Mouse (Mus musculus) midbrain, embryonic 16.5 days (tissue): Measurements from ENCODE around the gene Stard10. TPM values are rescaled to one million over a fixed set of nuclear protein-coding genes. Genes with fewer than 3 reads are reported as not detected.

ENCODE experiments used
- ATAC-seq: fragments of 200-750 bp; cut with Nextera tagmentation; 2 replicates; pipeline ENCODE4 v1.8.0; 2017; ENCODE audit warnings: moderate TSS enrichment
- H3K27ac ChIP-seq: fragments of 300-500 bp; sonication (generic); 2 replicates; pipeline ENCODE4 v1.5.1; 2014; ENCODE audit warnings: mild to moderate bottlenecking, low read length, mixed read lengths
- H3K27me3 ChIP-seq: fragments of 300-500 bp; sonication (generic); 2 replicates; pipeline ENCODE4 v1.6.1; 2014; ENCODE audit warnings: low read depth, low read length, mixed read lengths; ENCODE audit not compliant: control insufficient read depth, insufficient read depth
- H3K36me3 ChIP-seq: fragments of 300-500 bp; sonication (generic); 2 replicates; pipeline ENCODE4 v1.6.1; 2014; ENCODE audit warnings: mild to moderate bottlenecking, low read length, moderate library complexity, mixed read lengths; ENCODE audit not compliant: control insufficient read depth, insufficient read depth
- H3K4me1 ChIP-seq: fragments of 300-500 bp; sonication (generic); 2 replicates; pipeline ENCODE4 v1.6.1; 2014; ENCODE audit warnings: mild to moderate bottlenecking, low read length, mixed read lengths; ENCODE audit not compliant: control insufficient read depth, insufficient read depth
- H3K4me2 ChIP-seq: fragments of 300-500 bp; sonication (generic); 2 replicates; pipeline ENCODE4 v1.6.1; 2014; ENCODE audit warnings: mild to moderate bottlenecking, low read length, mixed read lengths
- H3K4me3 ChIP-seq: fragments of 300-500 bp; sonication (generic); 2 replicates; pipeline ENCODE4 v1.5.1; 2014; ENCODE audit warnings: low read depth, mild to moderate bottlenecking, low read length, moderate library complexity, mixed read lengths
- H3K9ac ChIP-seq: fragments of 300-500 bp; sonication (generic); 2 replicates; pipeline ENCODE4 v1.6.1; 2014; ENCODE audit warnings: low read depth, low read length, mixed read lengths
- H3K9me3 ChIP-seq: fragments of 300-500 bp; sonication (generic); replicated peaks from 2 replicates; pipeline ENCODE4 v1.6.1; 2014; ENCODE audit warnings: mild to moderate bottlenecking, low read length, mixed read lengths; ENCODE audit not compliant: control insufficient read depth, poor library complexity, severe bottlenecking
- WGBS: fragments of 180-500 bp; shearing (Covaris S2); extraction: QIAGEN DNeasy Blood & Tissue Kit; methylation state at CpG from one replicate; pipeline ENCODE4 v1.1.7; 2014; 5-methylcytosine and 5-hydroxymethylcytosine counted together
- polyA plus RNA-seq: library from polyadenylated mRNA; unstranded; fragments of >200 nt; fragmentation: Nextera tagmentation; extraction: Ambion mirVana; gene quantifications from 2 replicates; pipeline ENCODE4 v1.2.1, GENCODE M21; 2015

The Stard10 gene
- polyA plus RNA-seq, 1 experiment from 2014 or later, result 8.3 TPM

GRCm38 (mm10) chr7:101389256-101389655, 72.4 kb downstream of the Stard10 start:
- Histone ChIP-seq H3K27ac (no peak overlapping the region), H3K9me3 (no peaks in the 10 kb centered on the region), H3K27me3 (no peaks in the 10 kb centered on the region), H3K36me3 (no peaks in the 10 kb centered on the region), H3K9ac (no peak overlapping the region), H3K4me2 (no peak overlapping the region), H3K4me3 (no peak overlapping the region), H3K4me1 (no peaks in the 10 kb centered on the region)
- 88% methylated on average over 6 of the region's 6 CpGs for WGBS
- no peak for ATAC-seq

GRCm38 (mm10) chr7:101391909-101392479, 75.1 kb downstream of the Stard10 start:
- no peaks in the 10 kb centered on the region for H3K36me3 ChIP-seq
- H3K4me2 ChIP-seq, result no peak overlapping the region
- no peak for ATAC-seq
- no peak overlapping the region for H3K27ac ChIP-seq
- H3K4me3 ChIP-seq, result no peak overlapping the region
- no peaks in the 10 kb centered on the region for H3K4me1 ChIP-seq
- H3K27me3 ChIP-seq, result no peaks in the 10 kb centered on the region
- no peaks in the 10 kb centered on the region for H3K9me3 ChIP-seq
- 83% methylated on average over 4 of the region's 4 CpGs for WGBS
- H3K9ac ChIP-seq, result no peak overlapping the region

- no peak overlapping the region for H3K9ac ChIP-seq
- 58% methylated on average over 4 of the region's 4 CpGs for WGBS
- H3K36me3 ChIP-seq, result no peaks in the 10 kb centered on the region
- no peak overlapping the region for H3K4me3 ChIP-seq
- no peak for ATAC-seq
- no peaks in the 10 kb centered on the region for H3K9me3 ChIP-seq
- no peaks in the 10 kb centered on the region for H3K27me3 ChIP-seq
- no peaks in the 10 kb centered on the region for H3K4me1 ChIP-seq
- H3K4me2 ChIP-seq, result no peak overlapping the region
- no peak overlapping the region for H3K27ac ChIP-seq
These were observed 76.1 kb downstream of the Stard10 start for GRCm38 (mm10) chr7:101393015-101393414.

GRCm38 (mm10) chr7:101393694-101394504, 77.0 kb downstream of the Stard10 start:
- ATAC-seq, result peak; percentile 12; the same call in 1 of the 2 replicates
- Histone ChIP-seq H3K4me1 (no peaks in the 10 kb centered on the region), H3K27me3 (no peaks in the 10 kb centered on the region), H3K4me2 (no peak overlapping the region), H3K4me3 (no peak overlapping the region), H3K9me3 (no peaks in the 10 kb centered on the region), H3K36me3 (no peaks in the 10 kb centered on the region), H3K27ac (no peak overlapping the region), H3K9ac (0 out of 2 replicates have a peak overlapping the region, but pooled peaks have one; percentile 10)
- 46% methylated on average over 8 of the region's 8 CpGs for WGBS

- 0 out of 2 replicates have a peak overlapping the region, but pooled peaks have one; percentile 10 for H3K9ac ChIP-seq
- no peaks in the 10 kb centered on the region for H3K9me3 ChIP-seq
- no peaks in the 10 kb centered on the region for H3K27me3 ChIP-seq
- H3K36me3 ChIP-seq, result no peaks in the 10 kb centered on the region
- WGBS, result 62% methylated on average over 3 of the region's 3 CpGs
- H3K27ac ChIP-seq, result no peak overlapping the region
- H3K4me3 ChIP-seq, result no peak overlapping the region
- no peak overlapping the region for H3K4me2 ChIP-seq
- ATAC-seq, result no peak
- H3K4me1 ChIP-seq, result no peaks in the 10 kb centered on the region
These were observed 77.7 kb downstream of the Stard10 start for GRCm38 (mm10) chr7:101394569-101394968.

GRCm38 (mm10) chr7:101395471-101395870, 78.6 kb downstream of the Stard10 start:
- no peaks in the 10 kb centered on the region for H3K9me3 ChIP-seq
- H3K27me3 ChIP-seq, result no peaks in the 10 kb centered on the region
- H3K9ac ChIP-seq, result no peak overlapping the region
- H3K27ac ChIP-seq, result no peak overlapping the region
- 89% methylated on average over 2 of the region's 2 CpGs for WGBS
- no peak overlapping the region for H3K4me2 ChIP-seq
- ATAC-seq, result no peak
- no peak overlapping the region for H3K4me3 ChIP-seq
- no peaks in the 10 kb centered on the region for H3K36me3 ChIP-seq
- no peaks in the 10 kb centered on the region for H3K4me1 ChIP-seq

Other genes with a start within 250 kb of the Stard10 start
- gene Fchsd2, start 224.2 kb upstream of the Stard10 start, polyA plus RNA-seq, result 42.0 and 45.2 TPM in 2 replicates
- gene Atg16l2, start 14.8 kb upstream of the Stard10 start, polyA plus RNA-seq, result 29.3 and 36.3 TPM in 2 replicates
- gene Arap1, start 31.0 kb downstream of the Stard10 start, polyA plus RNA-seq, result 8.8 and 11.4 TPM in 2 replicates
- 0.65 and 0.69 TPM in 2 replicates for gene Gm45837, start 93.8 kb downstream of the Stard10 start, polyA plus RNA-seq
- 31.6 and 35.5 TPM in 2 replicates for gene Pde2a, start 104.6 kb downstream of the Stard10 start, polyA plus RNA-seq